Mouse (Mus musculus) hindbrain, embryonic 12.5 days (tissue): ENCODE measurements around the gene Mark2. TPM values are rescaled to one million over a fixed set of nuclear protein-coding genes. Genes with fewer than 3 reads are reported as not detected.

Source experiments
- ATAC-seq: fragments of 200-750 bp; cut with Nextera tagmentation; 2 replicates; pipeline ENCODE4 v1.8.0; 2017; ENCODE audit warnings: moderate TSS enrichment; ENCODE audit not compliant: low FRiP score
- H3K27ac ChIP-seq: fragments of 300-500 bp; sonication (generic); 2 replicates; pipeline ENCODE4 v1.5.1; 2016; ENCODE audit warnings: mild to moderate bottlenecking
- H3K27me3 ChIP-seq: fragments of 300-500 bp; sonication (generic); 2 replicates; pipeline ENCODE4 v1.6.1; 2016; ENCODE audit warnings: mild to moderate bottlenecking
- H3K36me3 ChIP-seq: fragments of 300-500 bp; sonication (generic); 2 replicates; pipeline ENCODE4 v1.6.1; 2016; ENCODE audit warnings: mild to moderate bottlenecking
- H3K4me1 ChIP-seq: fragments of 300-500 bp; sonication (generic); 2 replicates; pipeline ENCODE4 v1.6.1; 2016
- H3K4me2 ChIP-seq: fragments of 300-500 bp; sonication (generic); replicated peaks from 2 replicates; pipeline ENCODE4 v1.6.1; 2016; ENCODE audit warnings: mild to moderate bottlenecking
- H3K4me3 ChIP-seq: fragments of 300-500 bp; sonication (generic); 2 replicates; pipeline ENCODE4 v1.5.1; 2016; ENCODE audit warnings: mild to moderate bottlenecking
- H3K9ac ChIP-seq: fragments of 300-500 bp; sonication (generic); 2 replicates; pipeline ENCODE4 v1.6.1; 2016; ENCODE audit warnings: mild to moderate bottlenecking, moderate library complexity
- H3K9me3 ChIP-seq: fragments of 300-500 bp; sonication (generic); replicated peaks from 2 replicates; pipeline ENCODE4 v1.6.1; 2016; ENCODE audit warnings: mild to moderate bottlenecking
- WGBS: fragments of 180-500 bp; shearing (Covaris S2); methylation state at CpG from one replicate; pipeline ENCODE4 v1.1.7; 2016; 5-methylcytosine and 5-hydroxymethylcytosine counted together
- polyA plus RNA-seq: library from polyadenylated mRNA; unstranded; fragments of >200 nt; fragmentation: Nextera tagmentation; extraction: Ambion mirVana; gene quantifications from 2 replicates; pipeline ENCODE4 v1.2.1, GENCODE M21; 2016

The Mark2 gene
- polyA plus RNA-seq, 1 experiment from 2014 or later = 64.2 TPM

- H3K9me3 ChIP-seq = no peaks in the 10 kb centered on the region
- no peaks in the 10 kb centered on the region for H3K27me3 ChIP-seq
- 93% methylated on average over 12 of the region's 12 CpGs for WGBS
- no peak overlapping the region for H3K27ac ChIP-seq
- peaks cover 2% of the 10 kb centered on the region; the same call in 1 of the 2 replicates for H3K4me1 ChIP-seq
- H3K36me3 ChIP-seq = peaks cover 71% of the 10 kb centered on the region
- H3K4me3 ChIP-seq = no peak overlapping the region
- no peak for ATAC-seq
- H3K9ac ChIP-seq = no peak overlapping the region
- H3K4me2 ChIP-seq = no peak overlapping the region
These were observed 54.9 kb downstream of the Mark2 start for GRCm38 (mm10) chr19:7286563-7287315.

GRCm38 (mm10) chr19:7280557-7281330 lies 60.9 kb downstream of the Mark2 start:
- Histone ChIP-seq H3K4me3 (no peak overlapping the region), H3K27ac (0 out of 2 replicates have a peak overlapping the region, but pooled peaks have one; percentile 35), H3K36me3 (peaks cover 82% of the 10 kb centered on the region), H3K4me1 (peaks cover 32% of the 10 kb centered on the region), H3K9me3 (no peaks in the 10 kb centered on the region), H3K4me2 (no peak overlapping the region), H3K9ac (peak overlapping the region; percentile 36; the same call in 1 of the 2 replicates), H3K27me3 (no peaks in the 10 kb centered on the region)
- 87% methylated on average over 18 of the region's 18 CpGs for WGBS
- ATAC-seq = no peak

GRCm38 (mm10) chr19:7279114-7279513 lies 62.5 kb downstream of the Mark2 start:
- no peaks in the 10 kb centered on the region for H3K9me3 ChIP-seq
- H3K36me3 ChIP-seq = peaks cover 82% of the 10 kb centered on the region
- peaks cover 47% of the 10 kb centered on the region for H3K4me1 ChIP-seq
- H3K27me3 ChIP-seq = no peaks in the 10 kb centered on the region
- peak; percentile 31 for ATAC-seq
- H3K4me3 ChIP-seq = no peak overlapping the region
- no peak overlapping the region for H3K4me2 ChIP-seq
- peak overlapping the region; percentile 77 for H3K27ac ChIP-seq
- peak overlapping the region; percentile 33 for H3K9ac ChIP-seq
- WGBS = 43% methylated on average over 6 of the region's 6 CpGs

GRCm38 (mm10) chr19:7278200-7278906 lies 63.3 kb downstream of the Mark2 start:
- H3K27me3 ChIP-seq = no peaks in the 10 kb centered on the region
- H3K4me1 ChIP-seq = peaks cover 52% of the 10 kb centered on the region
- no peak for ATAC-seq
- WGBS = 74% methylated on average over 6 of the region's 6 CpGs
- H3K4me3 ChIP-seq = no peak overlapping the region
- peak overlapping the region; percentile 33; the same call in 1 of the 2 replicates for H3K9ac ChIP-seq
- H3K36me3 ChIP-seq = peaks cover 82% of the 10 kb centered on the region
- H3K4me2 ChIP-seq = no peak overlapping the region
- no peaks in the 10 kb centered on the region for H3K9me3 ChIP-seq
- H3K27ac ChIP-seq = peak overlapping the region; percentile 77

GRCm38 (mm10) chr19:7276796-7277195 lies 64.9 kb downstream of the Mark2 start:
- peaks cover 55% of the 10 kb centered on the region for H3K4me1 ChIP-seq
- H3K4me3 ChIP-seq = no peak overlapping the region
- ATAC-seq = no peak

GRCm38 (mm10) chr19:7276053-7276659 lies 65.5 kb downstream of the Mark2 start:
- Histone ChIP-seq H3K9ac (0 out of 2 replicates have a peak overlapping the region, but pooled peaks have one; percentile 9), H3K4me3 (no peak overlapping the region), H3K9me3 (no peaks in the 10 kb centered on the region), H3K27ac (peak overlapping the region; percentile 79), H3K4me1 (peaks cover 61% of the 10 kb centered on the region), H3K36me3 (peaks cover 82% of the 10 kb centered on the region), H3K27me3 (no peaks in the 10 kb centered on the region), H3K4me2 (0 out of 2 replicates have a peak overlapping the region, but pooled peaks have one; percentile 7)
- ATAC-seq = peak; percentile 39
- WGBS = 39% methylated on average over 7 of the region's 7 CpGs

More at GRCm38 (mm10) chr19:7276796-7277195, 64.9 kb downstream of the Mark2 start:
- no peak overlapping the region for H3K9ac ChIP-seq
- peak overlapping the region; percentile 79 for H3K27ac ChIP-seq
- H3K4me2 ChIP-seq = no peak overlapping the region
- no peaks in the 10 kb centered on the region for H3K9me3 ChIP-seq
- peaks cover 82% of the 10 kb centered on the region for H3K36me3 ChIP-seq
- WGBS = 77% methylated on average over 7 of the region's 7 CpGs
- H3K27me3 ChIP-seq = no peaks in the 10 kb centered on the region

- WGBS = 61% methylated on average over 7 of the region's 7 CpGs
- H3K36me3 ChIP-seq = peaks cover 81% of the 10 kb centered on the region
- H3K9ac ChIP-seq = no peak overlapping the region
- H3K27me3 ChIP-seq = no peaks in the 10 kb centered on the region
- no peaks in the 10 kb centered on the region for H3K9me3 ChIP-seq
- peaks cover 65% of the 10 kb centered on the region for H3K4me1 ChIP-seq
- no peak overlapping the region for H3K4me3 ChIP-seq
- H3K4me2 ChIP-seq = no peak overlapping the region
- no peak for ATAC-seq
- peak overlapping the region; percentile 79 for H3K27ac ChIP-seq
These were observed 66.4 kb downstream of the Mark2 start for GRCm38 (mm10) chr19:7275131-7275789.

GRCm38 (mm10) chr19:7274326-7274990 lies 67.2 kb downstream of the Mark2 start:
- no peaks in the 10 kb centered on the region for H3K9me3 ChIP-seq
- H3K4me1 ChIP-seq = peaks cover 73% of the 10 kb centered on the region
- no peak for ATAC-seq
- H3K9ac ChIP-seq = peak overlapping the region; percentile 37
- peak overlapping the region; percentile 11; the same call in 1 of the 2 replicates for H3K4me2 ChIP-seq
- H3K27ac ChIP-seq = peak overlapping the region; percentile 77
- no peaks in the 10 kb centered on the region for H3K27me3 ChIP-seq
- H3K4me3 ChIP-seq = no peak overlapping the region
- H3K36me3 ChIP-seq = peaks cover 82% of the 10 kb centered on the region
- 78% methylated on average over 12 of the region's 13 CpGs for WGBS

GRCm38 (mm10) chr19:7273486-7273885 lies 68.2 kb downstream of the Mark2 start:
- no peaks in the 10 kb centered on the region for H3K27me3 ChIP-seq
- no peaks in the 10 kb centered on the region for H3K9me3 ChIP-seq
- WGBS = 96% methylated on average over 4 of the region's 4 CpGs
- no peak overlapping the region for H3K27ac ChIP-seq
- H3K4me3 ChIP-seq = no peak overlapping the region
- H3K9ac ChIP-seq = no peak overlapping the region
- H3K4me1 ChIP-seq = peaks cover 68% of the 10 kb centered on the region
- H3K36me3 ChIP-seq = peaks cover 76% of the 10 kb centered on the region
- H3K4me2 ChIP-seq = no peak overlapping the region
- no peak for ATAC-seq

- H3K27me3 ChIP-seq = no peaks in the 10 kb centered on the region
- WGBS = 12% methylated on average over 10 of the region's 11 CpGs
- H3K36me3 ChIP-seq = peaks cover 45% of the 10 kb centered on the region
- no peaks in the 10 kb centered on the region for H3K9me3 ChIP-seq
- peak overlapping the region; percentile 100 for H3K9ac ChIP-seq
- H3K4me1 ChIP-seq = peaks cover 70% of the 10 kb centered on the region
- peak overlapping the region; percentile 95 for H3K4me3 ChIP-seq
- H3K4me2 ChIP-seq = peak overlapping the region; percentile 89
- peak overlapping the region; percentile 100 for H3K27ac ChIP-seq
- ATAC-seq = no peak
These were observed 72.2 kb downstream of the Mark2 start for GRCm38 (mm10) chr19:7269290-7270044.
